Mouse (Mus musculus): ENCODE data around the gene Irs2.

Irs2 gene

DNA sequence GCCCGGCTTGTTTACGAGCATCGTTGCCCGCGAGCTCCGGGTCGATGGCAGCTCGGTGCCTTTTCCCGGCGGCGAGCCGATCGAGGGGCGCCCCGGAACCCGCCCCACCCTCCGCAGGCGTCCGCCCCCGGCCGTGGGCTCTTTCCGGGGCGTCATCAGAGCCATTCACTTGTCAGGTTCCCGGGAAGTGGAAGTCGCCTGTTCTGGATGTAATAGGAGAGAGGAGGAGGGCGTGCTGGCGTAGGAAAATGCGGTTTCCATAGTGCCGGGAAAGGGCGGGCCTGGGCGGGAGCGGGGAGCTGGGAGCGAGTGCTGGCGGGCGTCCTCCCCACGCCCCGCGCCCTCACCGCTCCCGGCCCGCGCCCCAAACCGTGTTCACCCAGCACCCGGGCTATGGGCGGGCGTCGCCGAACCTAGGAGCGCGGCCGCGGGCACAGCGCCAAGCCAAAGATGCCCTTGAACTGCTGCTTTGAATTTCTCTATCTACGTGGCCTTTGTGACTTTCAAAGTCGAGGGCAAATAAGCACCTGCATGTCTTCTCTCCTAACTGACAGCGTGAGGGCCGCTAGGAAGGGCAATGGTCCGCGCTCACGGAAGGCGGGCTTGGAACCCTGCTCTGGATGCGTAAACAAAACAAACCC, 1.3 kb upstream of the Irs2 start:
- peak; percentile 55 to 71 for DNase-seq (ENCODE audit: low spot score in 2 of 2)

DNA sequence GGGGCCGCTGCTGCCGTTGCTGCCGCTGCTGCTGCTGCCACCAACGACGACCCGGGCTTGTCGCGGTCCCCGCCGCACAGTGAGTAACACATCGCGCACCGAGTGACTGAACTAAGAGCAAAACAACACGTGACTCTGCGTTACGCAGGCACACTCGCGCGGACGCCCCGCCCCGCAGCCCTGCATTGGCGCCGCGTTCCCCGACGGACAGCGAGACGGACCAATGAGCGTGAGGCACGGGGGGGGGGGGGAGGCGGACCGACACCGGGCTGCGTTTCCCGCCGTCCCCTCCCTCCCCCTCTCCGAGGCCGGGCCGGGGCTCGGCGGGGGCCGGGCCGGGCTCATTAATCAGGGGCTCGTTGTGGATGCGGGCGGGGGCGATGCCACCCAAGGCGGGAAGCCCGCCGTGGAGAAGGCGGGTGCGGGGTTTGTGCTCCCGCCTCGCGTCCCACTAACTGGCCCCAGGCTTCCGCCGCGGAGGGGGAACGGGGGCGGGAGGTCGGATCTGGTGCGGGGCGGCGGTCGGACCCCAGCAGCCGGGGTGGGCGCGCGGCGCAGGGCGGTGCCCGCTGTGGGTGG, 673 bp upstream of the Irs2 start:
- peak; percentile 93 to 97 for DNase-seq (ENCODE audit: low spot score in 2 of 2)

GRCm38 (mm10) chr8:11007581-11008378, 478 bp downstream of the Irs2 start:
- peak; percentile 36 to 41 for DNase-seq (ENCODE audit: low spot score in 2 of 2)

DNA sequence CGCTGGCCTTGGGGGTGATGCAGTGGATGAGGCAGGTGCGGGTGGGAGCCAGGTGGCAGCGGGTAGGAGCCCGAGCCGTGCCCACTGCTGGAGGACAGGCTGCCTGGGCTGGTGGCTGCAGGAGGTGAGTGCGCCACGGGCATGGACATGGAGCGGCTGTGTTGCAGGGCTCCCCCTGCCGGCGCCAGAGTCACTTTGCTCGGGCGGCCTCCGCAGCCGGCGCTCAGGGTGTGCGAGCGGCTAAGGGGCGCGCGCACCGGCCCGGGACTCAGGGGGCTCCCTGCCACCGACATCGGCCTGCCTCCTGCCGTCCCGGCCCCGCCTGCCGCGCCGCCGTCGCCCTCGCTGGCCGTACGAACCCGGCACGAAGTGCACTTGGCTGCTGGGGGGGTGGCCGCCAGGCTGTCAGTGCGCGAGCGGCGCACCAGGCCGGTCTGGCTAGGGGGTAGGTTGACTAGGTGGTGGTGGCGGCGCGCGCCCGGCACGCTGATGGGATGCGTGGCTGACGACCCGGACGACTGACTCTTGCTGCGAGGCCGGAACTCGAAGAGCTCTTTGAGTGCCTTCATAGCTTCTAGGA, 1.2 kb downstream of the Irs2 start:
- peak; percentile 79 to 83 for DNase-seq (ENCODE audit: low spot score in 2 of 2)

GRCm38 (mm10) chr8:11006276-11006630, 2.0 kb downstream of the Irs2 start:
- no peak for DNase-seq (ENCODE audit: low spot score in 2 of 2)

GRCm38 (mm10) chr8:11005460-11006275, 2.6 kb downstream of the Irs2 start:
- DNase-seq (ENCODE audit: low spot score in 2 of 2), result no peak

GRCm38 (mm10) chr8:11004781-11005459, 3.3 kb downstream of the Irs2 start:
- no peak for DNase-seq (ENCODE audit: low spot score in 2 of 2)

GRCm38 (mm10) chr8:11003917-11004470, 4.3 kb downstream of the Irs2 start:
- DNase-seq (ENCODE audit: low spot score in 2 of 2), result no peak

DNA sequence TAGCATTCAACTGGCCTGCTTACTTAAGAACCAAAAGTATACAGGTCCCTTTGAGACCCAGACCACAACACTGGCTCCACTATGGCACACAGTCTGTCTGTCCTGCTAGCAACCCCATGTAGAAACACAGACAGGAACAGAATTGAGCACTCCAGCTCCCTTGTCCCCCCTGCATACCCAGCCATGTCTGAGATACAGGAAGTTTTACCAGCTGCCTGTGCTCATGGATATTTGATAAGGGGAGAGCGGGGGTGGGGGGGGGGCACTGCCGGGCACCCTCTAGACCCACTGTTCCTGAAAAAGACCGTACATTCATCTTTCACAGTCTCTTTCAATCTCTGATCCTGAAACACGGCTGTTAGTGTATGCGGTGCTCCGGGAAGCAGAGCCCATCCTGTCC, 5.0 kb downstream of the Irs2 start:
- no peak for DNase-seq (ENCODE audit: low spot score in 2 of 2)

DNA sequence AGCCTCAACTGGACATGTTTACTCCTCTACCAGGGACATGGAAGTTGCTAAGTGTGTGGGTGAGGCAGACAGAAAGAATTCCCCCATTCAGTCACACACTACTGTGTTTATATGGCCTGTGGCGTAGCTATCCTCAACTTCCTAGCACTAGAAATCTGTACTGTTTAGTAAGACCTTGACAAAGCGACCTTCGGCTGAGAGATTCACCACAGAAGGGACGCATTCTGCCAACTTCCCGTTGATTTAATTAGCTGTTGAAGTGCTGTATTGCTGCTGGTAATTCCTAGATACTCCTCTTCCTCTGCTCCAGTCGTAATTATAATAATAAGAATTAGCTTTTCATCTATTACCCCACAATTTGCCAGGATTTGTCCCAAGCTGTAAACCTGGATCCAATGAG, 5.4 kb downstream of the Irs2 start:
- no peak for DNase-seq (ENCODE audit: low spot score in 2 of 2)

DNA sequence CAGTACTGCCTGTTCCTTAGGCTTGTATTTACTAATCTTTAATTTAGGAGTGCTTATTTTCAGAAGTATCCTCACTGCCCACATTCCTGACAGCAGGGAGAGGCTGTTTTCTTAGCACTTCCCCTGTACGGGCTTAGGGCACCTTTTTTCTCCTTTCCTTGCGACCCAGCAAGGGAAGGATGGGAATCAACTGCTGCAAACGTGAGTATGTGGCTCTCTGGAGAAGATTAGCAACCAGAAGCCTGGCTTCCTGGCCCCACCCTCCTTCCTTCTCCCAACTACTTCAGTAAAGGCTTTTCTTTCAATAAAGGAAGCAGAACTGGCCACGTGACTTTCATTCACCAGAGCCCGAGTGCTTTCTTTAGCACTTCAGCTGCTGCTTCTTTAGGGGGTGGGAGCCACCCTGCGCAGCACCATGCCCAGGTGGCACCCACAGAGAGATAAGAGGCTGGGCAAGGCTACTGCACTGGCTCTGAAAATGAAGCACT, 7.2 kb downstream of the Irs2 start:
- DNase-seq (ENCODE audit: low spot score in 2 of 2), result peak in 1 of 2 experiments; percentile 17

DNA sequence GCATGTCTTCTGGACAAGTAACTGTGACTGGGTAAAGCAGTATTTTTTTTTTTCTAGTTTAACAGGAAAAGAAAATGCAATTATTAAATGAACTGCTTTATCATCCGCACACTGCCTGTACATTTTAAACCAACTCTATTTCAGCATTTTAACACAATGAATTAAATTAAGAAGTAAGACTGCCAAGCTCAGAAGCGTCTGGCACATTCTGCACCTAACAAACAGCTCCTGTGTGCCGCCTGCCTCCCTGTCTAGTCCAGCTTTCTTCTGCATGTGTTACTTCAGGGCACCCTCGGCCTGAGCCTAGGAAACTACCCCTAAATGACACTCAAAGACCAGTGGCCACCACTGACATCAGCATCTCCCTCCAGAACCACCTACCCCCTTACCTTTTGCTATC, 8.7 kb downstream of the Irs2 start:
- no peak for DNase-seq (ENCODE audit: low spot score in 2 of 2)

GRCm38 (mm10) chr8:10996247-10996646, 12.0 kb downstream of the Irs2 start:
- DNase-seq (ENCODE audit: low spot score in 2 of 2), result no peak

DNA sequence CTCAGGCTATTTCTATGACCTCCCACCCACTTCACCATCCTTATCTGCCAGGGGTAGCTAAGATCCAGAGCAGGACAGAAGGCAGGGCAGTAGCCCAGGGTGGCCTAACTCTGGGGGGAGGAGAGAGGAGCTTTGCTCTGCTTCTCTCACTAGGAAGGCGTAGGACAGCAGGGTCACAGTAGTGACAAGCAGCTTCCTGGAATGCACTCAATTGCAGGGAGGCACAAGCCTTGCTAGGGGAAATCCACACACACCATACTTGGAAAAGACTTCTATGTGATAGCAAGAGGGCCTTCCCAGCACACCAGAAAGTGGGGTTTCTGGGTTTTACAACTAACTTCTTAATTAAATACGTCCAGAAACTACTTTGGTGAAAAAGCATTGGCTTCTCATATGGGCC, 12.5 kb downstream of the Irs2 start:
- DNase-seq (ENCODE audit: low spot score in 2 of 2), result no peak

- DNase-seq (ENCODE audit: low spot score in 2 of 2), result no peak
Measured at GRCm38 (mm10) chr8:10994390-10994954, 13.8 kb downstream of the Irs2 start.

GRCm38 (mm10) chr8:10993582-10994216, 14.6 kb downstream of the Irs2 start:
- no peak for DNase-seq (ENCODE audit: low spot score in 2 of 2)

DNA sequence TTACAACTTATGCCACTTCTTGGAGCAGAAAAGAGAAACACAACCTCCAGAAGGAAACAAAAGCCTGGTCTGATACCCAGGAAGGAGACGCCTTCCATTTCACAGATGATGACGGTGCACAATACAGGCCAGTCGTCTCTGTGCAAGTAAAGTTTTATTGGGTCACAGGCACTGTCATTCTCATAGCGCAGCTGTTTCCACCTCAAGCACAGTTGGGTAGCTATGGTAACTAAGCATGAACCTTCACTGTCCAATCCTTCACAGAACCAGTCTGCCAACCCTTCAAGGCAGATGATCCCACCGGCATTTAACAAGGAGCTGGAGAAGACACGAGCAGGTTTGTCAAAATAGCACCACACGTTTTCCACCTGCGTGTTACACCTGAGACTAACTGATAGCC, 16.2 kb downstream of the Irs2 start:
- DNase-seq (ENCODE audit: low spot score in 2 of 2), result no peak

DNA sequence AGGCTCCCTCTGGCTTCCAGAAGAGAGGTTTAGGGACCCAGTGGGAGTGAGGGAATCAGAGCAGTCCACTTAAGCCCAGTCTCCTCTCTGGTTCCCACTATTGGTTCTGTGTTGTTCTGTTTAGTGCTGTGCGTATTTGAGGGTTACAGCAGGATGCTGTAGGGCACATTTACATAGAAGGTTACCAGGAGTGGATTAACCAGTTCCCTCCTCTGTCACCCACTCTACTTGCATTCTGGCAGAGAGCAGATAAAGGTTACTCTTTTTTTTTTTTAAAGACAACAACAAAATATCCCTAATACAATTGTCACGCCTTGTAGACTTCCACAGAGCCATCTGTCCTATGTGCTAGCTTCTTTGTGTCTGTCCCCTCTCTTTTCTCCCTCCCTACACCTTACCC, 16.9 kb downstream of the Irs2 start:
- no peak for DNase-seq (ENCODE audit: low spot score in 2 of 2)

- no peak for DNase-seq (ENCODE audit: low spot score in 2 of 2)
Measured at GRCm38 (mm10) chr8:10990421-10991110, 17.7 kb downstream of the Irs2 start.
